ENCODE assay signal across 8 mouse cellular contexts in the genomic region with DNA sequence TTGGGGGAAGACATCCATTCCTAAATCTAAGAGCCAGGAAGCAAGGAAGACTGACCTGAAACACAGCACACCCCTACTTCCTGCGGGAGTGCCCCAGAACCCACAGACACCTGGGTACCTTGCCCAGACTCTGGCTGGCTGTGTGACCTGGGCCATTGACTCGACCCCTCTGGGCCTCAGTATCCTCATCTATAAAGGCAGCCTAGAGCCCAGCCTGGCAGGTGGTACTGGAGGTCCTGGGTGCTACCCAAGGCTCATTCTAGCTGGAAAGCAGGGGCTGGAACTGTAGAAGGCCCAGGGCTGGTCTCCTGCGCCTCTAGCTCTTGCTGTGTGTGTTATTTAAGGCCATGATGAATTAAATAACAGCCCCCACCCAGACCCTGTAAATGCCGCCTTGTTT. TPM values are rescaled to one million over a fixed set of nuclear protein-coding genes. Genes with fewer than 3 reads are reported as not detected.
DNase-seq lines count a peak whose midpoint lies in the region; ATAC-seq and TF ChIP-seq lines count a peak whose summit lies in the region.

No protein-coding gene starts in this region.

- no peaks in the 10 kb centered on the region for H3K36me3 ChIP-seq in liver, embryonic 11.5 days (ENCODE audit: control insufficient read depth, insufficient read depth, low read length)
- H3K36me3 ChIP-seq in liver, postnatal 0 days (replicated peaks; ENCODE audit: insufficient read depth, low read length) = no peaks in the 10 kb centered on the region
- H3K36me3 ChIP-seq in intestine, postnatal 0 days (ENCODE audit: control insufficient read depth, insufficient read depth) = no peaks in the 10 kb centered on the region
- H3K36me3 ChIP-seq in stomach, embryonic 14.5 days (ENCODE audit: control insufficient read depth, insufficient read depth, low read length) = no peaks in the 10 kb centered on the region; the same call in 1 of the 2 replicates

- no peak overlapping the region for H3K27ac ChIP-seq in liver, embryonic 11.5 days (ENCODE audit: low read depth, low read length)
- no peak overlapping the region for H3K27ac ChIP-seq in liver, postnatal 0 days (ENCODE audit: low read depth)
- no peak overlapping the region for H3K27ac ChIP-seq in intestine, postnatal 0 days (ENCODE audit: low read depth, low read length)
- H3K27ac ChIP-seq in stomach, embryonic 14.5 days (ENCODE audit: low read length) = no peak overlapping the region

- ATAC-seq in liver, embryonic 11.5 days (replicated peaks; ENCODE audit: low FRiP score) = no peak
- no peak for ATAC-seq in liver, postnatal 0 days
- ATAC-seq in intestine, postnatal 0 days = no peak
- ATAC-seq in stomach, embryonic 14.5 days (ENCODE audit: insufficient number of reproducible peaks, insufficient read depth, low FRiP score, low read depth) = no peak

- no peak overlapping the region for H3K4me3 ChIP-seq in liver, embryonic 11.5 days (ENCODE audit: low read depth, low read length)
- no peak overlapping the region for H3K4me3 ChIP-seq in liver, postnatal 0 days (ENCODE audit: low read depth, low read length)
- 0 out of 2 replicates have a peak overlapping the region, but pooled peaks have one; percentile 79 for H3K4me3 ChIP-seq in intestine, postnatal 0 days (ENCODE audit: low read depth, low read length)
- H3K4me3 ChIP-seq in stomach, embryonic 14.5 days (ENCODE audit: low read depth, low read length) = peak overlapping the region; percentile 49; the same call in 1 of the 2 replicates

- TF ChIP-seq CTCF in liver, postnatal 0 days (IDR thresholded peaks at IDR 0.05; ENCODE audit: low read depth) = no peak
- TF ChIP-seq CTCF in intestine, postnatal 0 days (IDR thresholded peaks at IDR 0.05; ENCODE audit: low read depth) = no peak

- 76% methylated on average over 4 of the region's 4 CpGs for WGBS in liver, embryonic 11.5 days
- WGBS in liver, postnatal 0 days (ENCODE audit: insufficient replicate concordance) = 68% methylated on average over 4 of the region's 4 CpGs
- WGBS in intestine, postnatal 0 days = 87% methylated on average over 4 of the region's 4 CpGs
- 83% methylated on average over 4 of the region's 4 CpGs for WGBS in stomach, embryonic 14.5 days

- no peak for TF ChIP-seq EP300 in liver, postnatal 0 days (IDR thresholded peaks at IDR 0.05; ENCODE audit: low read depth)

- peaks cover 22% of the 10 kb centered on the region for H3K4me1 ChIP-seq in liver, embryonic 11.5 days (replicated peaks; ENCODE audit: control insufficient read depth, insufficient read depth, low read length)
- peaks cover 18% of the 10 kb centered on the region for H3K4me1 ChIP-seq in liver, postnatal 0 days (ENCODE audit: insufficient read depth)
- H3K4me1 ChIP-seq in intestine, postnatal 0 days (replicated peaks; ENCODE audit: control insufficient read depth, insufficient read depth, low read length) = peaks cover 14% of the 10 kb centered on the region
- peaks cover 28% of the 10 kb centered on the region for H3K4me1 ChIP-seq in stomach, embryonic 14.5 days (ENCODE audit: control insufficient read depth, insufficient read depth, low read length)

- peak; percentile 39 for DNase-seq in cerebellum, adult 8-10 months
- DNase-seq in cerebellum, postnatal 14 days = no peak
- DNase-seq in liver, embryonic 11.5 days (ENCODE audit: low spot score) = no peak
- DNase-seq in liver, postnatal 0 days = no peak
- no peak for DNase-seq in adrenal gland, adult (ENCODE audit: inconsistent age in 2 of 2, low spot score in 1 of 2)
- DNase-seq in urinary bladder, adult 2 months (ENCODE audit: low spot score) = no peak

- no peaks in the 10 kb centered on the region for H3K9me3 ChIP-seq in liver, embryonic 11.5 days (ENCODE audit: control insufficient read depth, low read length)
- H3K9me3 ChIP-seq in liver, postnatal 0 days (ENCODE audit: low read length) = no peaks in the 10 kb centered on the region
- H3K9me3 ChIP-seq in intestine, postnatal 0 days (ENCODE audit: control insufficient read depth) = no peaks in the 10 kb centered on the region
- H3K9me3 ChIP-seq in stomach, embryonic 14.5 days (ENCODE audit: control insufficient read depth, low read depth, low read length) = no peaks in the 10 kb centered on the region

- H3K4me2 ChIP-seq in liver, embryonic 11.5 days = peak overlapping the region; percentile 81; the same call in 1 of the 2 replicates
- H3K4me2 ChIP-seq in liver, postnatal 0 days (ENCODE audit: low read depth, low read length) = no peak overlapping the region; the same call in 1 of the 2 replicates
- peak overlapping the region; percentile 94 for H3K4me2 ChIP-seq in intestine, postnatal 0 days (replicated peaks; ENCODE audit: low read depth)
- H3K4me2 ChIP-seq in stomach, embryonic 14.5 days (replicated peaks; ENCODE audit: low read depth, low read length) = peak overlapping the region; percentile 93

- peaks cover 64% of the 10 kb centered on the region for H3K27me3 ChIP-seq in liver, embryonic 11.5 days (replicated peaks; ENCODE audit: control insufficient read depth, insufficient read depth, low read length)
- peaks cover 34% of the 10 kb centered on the region for H3K27me3 ChIP-seq in liver, postnatal 0 days (ENCODE audit: insufficient read depth, low read length)
- H3K27me3 ChIP-seq in intestine, postnatal 0 days (replicated peaks; ENCODE audit: control insufficient read depth, insufficient read depth, low read length) = no peaks in the 10 kb centered on the region
- H3K27me3 ChIP-seq in stomach, embryonic 14.5 days (ENCODE audit: control insufficient read depth, insufficient read depth, low read length) = no peaks in the 10 kb centered on the region

- no peak overlapping the region for H3K9ac ChIP-seq in liver, embryonic 11.5 days (ENCODE audit: low read depth, low read length)
- H3K9ac ChIP-seq in liver, postnatal 0 days (replicated peaks) = no peak overlapping the region
- 0 out of 2 replicates have a peak overlapping the region, but pooled peaks have one; percentile 63 for H3K9ac ChIP-seq in intestine, postnatal 0 days (ENCODE audit: low read depth, low read length)
- no peak overlapping the region for H3K9ac ChIP-seq in stomach, embryonic 14.5 days (replicated peaks; ENCODE audit: low read depth, low read length)

RNA-seq across cellular contexts. Expression of a gene that starts 1.4 kb away (rescaled TPM):
- 6.2 and 7.3 TPM in 2 replicates for polyA plus RNA-seq in liver, embryonic 11.5 days (2014; fragmentation: Nextera tagmentation; extraction: Ambion mirVana)
- polyA plus RNA-seq in liver, postnatal 0 days (2015; fragmentation: Nextera tagmentation; extraction: Ambion mirVana) = 1.9 and 2.3 TPM in 2 replicates
- polyA plus RNA-seq in intestine, postnatal 0 days (2015; fragmentation: Nextera tagmentation; extraction: Ambion mirVana) = 6.9 and 8.3 TPM in 2 replicates
- 28.7 TPM in 2 replicates for polyA plus RNA-seq in stomach, embryonic 14.5 days (2014; fragmentation: Nextera tagmentation; extraction: Ambion mirVana)
- 16.9 and 22.7 TPM in 2 replicates for polyA plus RNA-seq in urinary bladder, adult 2 months (2012; rRNA removed)

Comparison
In these comparisons a context has a peak if more than half of its experiments do, and no peak if none do; other contexts are left out.
1. H3K4me3 ChIP-seq: peak in intestine, postnatal 0 days (single experiment) and stomach, embryonic 14.5 days (single experiment); none in liver, embryonic 11.5 days (single experiment) and liver, postnatal 0 days (single experiment).